Mouse (Mus musculus) megakaryocyte, embryonic 14.5 days (primary cell): ENCODE measurements at regions not wholly inside any gene's neighbourhood (a gene's known extent, or its start where the extent isn't known, plus 50 kb on each side); places are given as distances from the start of the nearest gene placed in this dataset.

ENCODE experiments used
- H3K27me3 ChIP-seq: replicated peaks from 2 replicates; pipeline ENCODE3; 2012; ENCODE audit warnings: inconsistent platforms
- H3K36me3 ChIP-seq: replicated peaks from 2 replicates; pipeline ENCODE3; 2012; ENCODE audit warnings: low read length, inconsistent platforms, mixed read lengths
- H3K4me1 ChIP-seq: 2 replicates; pipeline ENCODE4 v1.6.1; 2012; ENCODE audit warnings: inconsistent platforms
- H3K4me3 ChIP-seq: replicated peaks from 2 replicates; pipeline ENCODE3; 2012; ENCODE audit warnings: moderate library complexity, mild to moderate bottlenecking, inconsistent platforms
- H3K9me3 ChIP-seq: 2 replicates; pipeline ENCODE4 v1.6.1; 2012; ENCODE audit warnings: inconsistent platforms
- FLI1 ChIP-seq: IDR thresholded peaks from 2 replicates; pipeline ENCODE4 v1.6.1; 2012; ENCODE audit warnings: low read length, inconsistent platforms, mixed read lengths
- GATA1 ChIP-seq: IDR thresholded peaks from 3 replicates; pipeline ENCODE4 v1.6.1; 2012; ENCODE audit warnings: mixed read lengths, low read length, inconsistent platforms, borderline replicate concordance

- TF ChIP-seq FLI1 (no peak), GATA1 (no peak)
- H3K4me3 ChIP-seq, result no peak overlapping the region
- no peaks in the 10 kb centered on the region for H3K9me3 ChIP-seq
These were observed 86.9 kb upstream of the Zic3 start for GRCm38 (mm10) chrX:57935621-57936020.

DNA sequence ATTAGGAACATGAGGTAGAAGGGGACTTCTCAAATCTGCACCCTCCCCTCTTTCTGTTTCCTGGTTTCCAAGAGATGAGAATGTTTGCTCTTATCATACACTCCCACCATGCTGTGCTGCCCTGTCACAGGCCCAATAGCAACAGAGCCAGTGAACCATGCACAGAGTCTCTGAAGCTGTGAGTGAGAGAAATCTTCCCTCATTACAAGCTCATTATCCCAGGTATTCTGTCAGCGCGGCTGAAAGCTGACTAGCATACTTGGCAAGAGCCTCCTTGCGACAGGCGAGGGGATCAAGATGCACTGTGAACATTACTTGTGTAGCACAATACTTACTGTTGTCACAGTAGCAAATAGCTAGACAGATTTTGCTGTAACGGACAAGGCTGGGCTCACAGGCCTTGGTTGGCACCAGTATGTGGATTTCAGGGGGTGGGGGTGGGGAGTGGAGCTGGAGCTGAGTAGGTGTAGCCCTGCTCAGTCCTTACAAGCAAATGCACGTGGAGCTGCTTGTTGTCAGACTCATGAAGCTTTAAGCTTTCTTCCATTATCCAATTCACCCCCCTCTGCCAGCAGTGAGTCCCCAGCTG lies 84.2 kb upstream of the Zic3 start:
- Histone ChIP-seq H3K36me3 (no peaks in the 10 kb centered on the region), H3K9me3 (no peaks in the 10 kb centered on the region), H3K4me3 (no peak overlapping the region), H3K27me3 (peaks cover 10% of the 10 kb centered on the region), H3K4me1 (no peaks in the 10 kb centered on the region)
- TF ChIP-seq GATA1 (no peak), FLI1 (no peak)

More at GRCm38 (mm10) chrX:57935621-57936020, 86.9 kb upstream of the Zic3 start:
- Histone ChIP-seq H3K27me3 (peaks cover 10% of the 10 kb centered on the region), H3K4me1 (no peaks in the 10 kb centered on the region), H3K36me3 (no peaks in the 10 kb centered on the region)

- Histone ChIP-seq H3K27me3 (peaks cover 8% of the 10 kb centered on the region), H3K9me3 (peaks cover 7% of the 10 kb centered on the region), H3K36me3 (no peaks in the 10 kb centered on the region), H3K4me1 (no peaks in the 10 kb centered on the region), H3K4me3 (no peak overlapping the region)
- TF ChIP-seq GATA1 (no peak), FLI1 (no peak)
These were observed 71.6 kb upstream of the Zic3 start for GRCm38 (mm10) chrX:57950896-57951295.

- TF ChIP-seq GATA1 (no peak), FLI1 (no peak)
- Histone ChIP-seq H3K36me3 (no peaks in the 10 kb centered on the region), H3K9me3 (peaks cover 6% of the 10 kb centered on the region), H3K4me1 (no peaks in the 10 kb centered on the region), H3K4me3 (no peak overlapping the region), H3K27me3 (peaks cover 8% of the 10 kb centered on the region)
These were observed 71.2 kb upstream of the Zic3 start for GRCm38 (mm10) chrX:57951301-57951700.

- no peaks in the 10 kb centered on the region for H3K9me3 ChIP-seq
- no peaks in the 10 kb centered on the region for H3K4me1 ChIP-seq
- peaks cover 7% of the 10 kb centered on the region for H3K27me3 ChIP-seq
- H3K4me3 ChIP-seq, result no peak overlapping the region
- no peaks in the 10 kb centered on the region for H3K36me3 ChIP-seq
- TF ChIP-seq GATA1, result no peak
- no peak for TF ChIP-seq FLI1
These were observed 67.8 kb upstream of the Zic3 start for GRCm38 (mm10) chrX:57954594-57955185.
